In the genomic region with DNA sequence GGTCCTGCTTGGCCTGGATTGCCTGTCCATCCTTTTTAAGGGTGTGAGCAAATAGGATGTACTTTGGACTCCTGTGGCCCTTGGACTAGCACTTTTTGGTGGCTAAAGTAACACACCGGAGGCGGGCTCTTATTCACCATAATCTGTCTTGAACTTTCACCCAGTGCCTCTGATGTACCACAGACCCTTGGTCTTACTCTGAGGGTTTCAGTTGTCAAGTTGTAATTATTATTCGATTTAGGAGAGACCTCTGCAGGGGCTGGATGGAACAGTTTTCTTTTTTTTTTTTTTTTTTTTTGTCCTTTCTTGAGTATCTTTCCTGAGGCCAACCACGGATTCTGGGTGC, we compare ENCODE assay signal across 8 mouse cellular contexts. TPM values are rescaled to one million over a fixed set of nuclear protein-coding genes. Genes with fewer than 3 reads are reported as not detected.
A peak's percentile ranks its signal among the peaks of the same experiment; 100 is the strongest.
DNase-seq lines count a peak whose midpoint lies in the region; ATAC-seq and TF ChIP-seq lines count a peak whose summit lies in the region.

No protein-coding gene starts in this region.

- H3K9ac ChIP-seq in lung, embryonic 14.5 days, result peak overlapping the region; percentile 80
- peak overlapping the region; percentile 67 for H3K9ac ChIP-seq in embryonic facial prominence, embryonic 15.5 days
- peak overlapping the region; percentile 83 for H3K9ac ChIP-seq in midbrain, embryonic 16.5 days (ENCODE audit: low read depth, low read length)

- H3K4me3 ChIP-seq in lung, embryonic 14.5 days (ENCODE audit: low read depth, low read length), result peak overlapping the region; percentile 71
- H3K4me3 ChIP-seq in embryonic facial prominence, embryonic 15.5 days (replicated peaks), result peak overlapping the region; percentile 72
- peak overlapping the region; percentile 72 for H3K4me3 ChIP-seq in midbrain, embryonic 16.5 days (ENCODE audit: low read depth, low read length)

- no peak overlapping the region for H3K27ac ChIP-seq in lung, embryonic 14.5 days (ENCODE audit: low read depth)
- peak overlapping the region; percentile 68; the same call in 1 of the 2 replicates for H3K27ac ChIP-seq in embryonic facial prominence, embryonic 15.5 days (replicated peaks)
- peak overlapping the region; percentile 89 for H3K27ac ChIP-seq in midbrain, embryonic 16.5 days (ENCODE audit: low read length)

- no peaks in the 10 kb centered on the region for H3K27me3 ChIP-seq in lung, embryonic 14.5 days (ENCODE audit: insufficient read depth, low read length)
- no peaks in the 10 kb centered on the region for H3K27me3 ChIP-seq in embryonic facial prominence, embryonic 15.5 days
- no peaks in the 10 kb centered on the region for H3K27me3 ChIP-seq in midbrain, embryonic 16.5 days (ENCODE audit: control insufficient read depth, insufficient read depth, low read depth, low read length)

- no peaks in the 10 kb centered on the region for H3K9me3 ChIP-seq in lung, embryonic 14.5 days (ENCODE audit: low read depth, low read length)
- no peaks in the 10 kb centered on the region for H3K9me3 ChIP-seq in embryonic facial prominence, embryonic 15.5 days (replicated peaks)
- H3K9me3 ChIP-seq in midbrain, embryonic 16.5 days (replicated peaks; ENCODE audit: control insufficient read depth, low read length, poor library complexity, severe bottlenecking), result no peaks in the 10 kb centered on the region

- H3K4me1 ChIP-seq in lung, embryonic 14.5 days (ENCODE audit: insufficient read depth), result no peaks in the 10 kb centered on the region
- peaks cover 11% of the 10 kb centered on the region for H3K4me1 ChIP-seq in embryonic facial prominence, embryonic 15.5 days
- peaks cover 7% of the 10 kb centered on the region for H3K4me1 ChIP-seq in midbrain, embryonic 16.5 days (ENCODE audit: control insufficient read depth, insufficient read depth, low read length)

- WGBS in lung, embryonic 14.5 days, result 30% methylated on average over 4 of the region's 4 CpGs
- 15% methylated on average over 4 of the region's 4 CpGs for WGBS in embryonic facial prominence, embryonic 15.5 days
- WGBS in midbrain, embryonic 16.5 days, result 25% methylated on average over 4 of the region's 4 CpGs

- peak; percentile 38 for DNase-seq in lung, embryonic 14.5 days
- DNase-seq in lung, postnatal 4 days, result no peak
- peak; percentile 57 for DNase-seq in kidney, postnatal 10 days
- DNase-seq in frontal cortex, postnatal 36 days (ENCODE audit: low spot score in 2 of 2), result no peak
- DNase-seq in ovary, adult 18-20 months (ENCODE audit: low spot score), result no peak
- no peak for DNase-seq in right cerebral cortex, adult 2 months (ENCODE audit: low spot score in 2 of 2)

- no peaks in the 10 kb centered on the region for H3K36me3 ChIP-seq in lung, embryonic 14.5 days (ENCODE audit: insufficient read depth)
- H3K36me3 ChIP-seq in embryonic facial prominence, embryonic 15.5 days, result 0 out of 2 replicates have a peak, but pooled peaks cover 6% of the 10 kb centered on the region
- 0 out of 2 replicates have a peak, but pooled peaks cover 2% of the 10 kb centered on the region for H3K36me3 ChIP-seq in midbrain, embryonic 16.5 days (ENCODE audit: control insufficient read depth, insufficient read depth, low read length)

- H3K4me2 ChIP-seq in lung, embryonic 14.5 days, result peak overlapping the region; percentile 71
- H3K4me2 ChIP-seq in embryonic facial prominence, embryonic 15.5 days (replicated peaks), result peak overlapping the region; percentile 63
- H3K4me2 ChIP-seq in midbrain, embryonic 16.5 days (ENCODE audit: low read length), result peak overlapping the region; percentile 73

- TF ChIP-seq CTCF in lung, embryonic 14.5 days (IDR thresholded peaks at IDR 0.05; ENCODE audit: low read depth), result no peak

- no peak for ATAC-seq in lung, embryonic 14.5 days (ENCODE audit: insufficient read depth)
- ATAC-seq in embryonic facial prominence, embryonic 15.5 days (ENCODE audit: insufficient number of reproducible peaks, low FRiP score, low TSS enrichment, low read depth), result no peak
- no peak; the same call in 1 of the 2 replicates for ATAC-seq in midbrain, embryonic 16.5 days

RNA-seq across cellular contexts. Expression of a gene that starts 20.2 kb away (rescaled TPM):
- 34.1 and 34.3 TPM in 2 replicates for polyA plus RNA-seq in lung, embryonic 14.5 days (2014; fragmentation: Nextera tagmentation; extraction: Ambion mirVana)
- 40.4 and 40.5 TPM in 2 replicates for polyA plus RNA-seq in embryonic facial prominence, embryonic 15.5 days (2015; fragmentation: Nextera tagmentation; extraction: Ambion mirVana)
- 45.4 and 49.5 TPM in 2 replicates for polyA plus RNA-seq in midbrain, embryonic 16.5 days (2015; fragmentation: Nextera tagmentation; extraction: Ambion mirVana)

RNA-seq across cellular contexts. Expression of a gene that starts 32.3 kb away (rescaled TPM):
- 1.7 and 3.0 TPM in 2 replicates for polyA plus RNA-seq in lung, embryonic 14.5 days (2014; fragmentation: Nextera tagmentation; extraction: Ambion mirVana)
- 43.1 and 48.1 TPM in 2 replicates for polyA plus RNA-seq in embryonic facial prominence, embryonic 15.5 days (2015; fragmentation: Nextera tagmentation; extraction: Ambion mirVana)
- polyA plus RNA-seq in midbrain, embryonic 16.5 days (2015; fragmentation: Nextera tagmentation; extraction: Ambion mirVana), result 2,090 and 2,148 TPM in 2 replicates

RNA-seq across cellular contexts. Expression of a gene that starts 34.2 kb away (rescaled TPM):
- 39.4 and 40.9 TPM in 2 replicates for polyA plus RNA-seq in lung, embryonic 14.5 days (2014; fragmentation: Nextera tagmentation; extraction: Ambion mirVana)
- polyA plus RNA-seq in embryonic facial prominence, embryonic 15.5 days (2015; fragmentation: Nextera tagmentation; extraction: Ambion mirVana), result 50.5 and 55.8 TPM in 2 replicates
- polyA plus RNA-seq in midbrain, embryonic 16.5 days (2015; fragmentation: Nextera tagmentation; extraction: Ambion mirVana), result 55.3 and 58.6 TPM in 2 replicates

RNA-seq across cellular contexts. Expression of a gene that starts 36.6 kb away (rescaled TPM):
- polyA plus RNA-seq in lung, embryonic 14.5 days (2014; fragmentation: Nextera tagmentation; extraction: Ambion mirVana), result not detected in 2 replicates
- polyA plus RNA-seq in embryonic facial prominence, embryonic 15.5 days (2015; fragmentation: Nextera tagmentation; extraction: Ambion mirVana), result 0.38 and 0.47 TPM in 2 replicates
- 0.08 and 0.11 TPM in 2 replicates for polyA plus RNA-seq in midbrain, embryonic 16.5 days (2015; fragmentation: Nextera tagmentation; extraction: Ambion mirVana)

Comparison
In these comparisons a context has a peak if more than half of its experiments do, and no peak if none do; other contexts are left out.
1. DNase-seq: peak in lung, embryonic 14.5 days (single experiment) and kidney, postnatal 10 days (single experiment); none in lung, postnatal 4 days (0 of 2), frontal cortex, postnatal 36 days (0 of 2), ovary, adult 18-20 months (single experiment) and right cerebral cortex, adult 2 months (0 of 2).
2. RNA of a gene that starts 32.3 kb away (polyA plus RNA-seq): 2,090 to 2,148 TPM in midbrain, embryonic 16.5 days; 43.1 to 48.1 TPM in embryonic facial prominence, embryonic 15.5 days and 1.7 to 3.0 TPM in lung, embryonic 14.5 days; every median in the first group is over 10 times any median in the second.
3. Peak in every context shown above with its lines, with median percentiles within 50 percentile points of each other: H3K4me2 ChIP-seq, H3K4me3 ChIP-seq and H3K9ac ChIP-seq.